Mouse (Mus musculus): ENCODE results near the gene Noto.

GRCm38 (mm10) chr6:85436631-85437030, 12.9 kb downstream of the Noto start:
- TF ChIP-seq POLR2A (IDR thresholded peaks at IDR 0.05; ENCODE audit: borderline replicate concordance, control insufficient read depth, low read depth, low read length) (no peak), CTCF (IDR thresholded peaks at IDR 0.05; ENCODE audit: control insufficient read depth, insufficient read depth, low read length) (no peak)
